Mouse (Mus musculus) forebrain, embryonic 12.5 days (tissue): ENCODE measurements around the gene Wipf1. TPM values are rescaled to one million over a fixed set of nuclear protein-coding genes. Genes with fewer than 3 reads are reported as not detected.

ENCODE experiments used
- ATAC-seq: fragments of 200-750 bp; cut with Nextera tagmentation; 2 replicates; pipeline ENCODE4 v1.8.0; 2017; ENCODE audit warnings: moderate TSS enrichment; ENCODE audit not compliant: low FRiP score
- H3K27ac ChIP-seq: fragments of 300-500 bp; sonication (generic); 2 replicates; pipeline ENCODE4 v1.5.1; 2016; ENCODE audit warnings: mild to moderate bottlenecking
- H3K27me3 ChIP-seq: fragments of 300-500 bp; sonication (generic); 2 replicates; pipeline ENCODE4 v1.6.1; 2016; ENCODE audit warnings: mild to moderate bottlenecking
- H3K36me3 ChIP-seq: fragments of 300-500 bp; sonication (generic); replicated peaks from 2 replicates; pipeline ENCODE4 v1.6.1; 2016; ENCODE audit warnings: mild to moderate bottlenecking
- H3K4me1 ChIP-seq: fragments of 300-500 bp; sonication (generic); 2 replicates; pipeline ENCODE4 v1.6.1; 2016
- H3K4me2 ChIP-seq: fragments of 300-500 bp; sonication (generic); 2 replicates; pipeline ENCODE4 v1.6.1; 2016; ENCODE audit warnings: mild to moderate bottlenecking, moderate library complexity
- H3K4me3 ChIP-seq: fragments of 300-500 bp; sonication (generic); replicated peaks from 2 replicates; pipeline ENCODE4 v1.5.1; 2016; ENCODE audit warnings: mild to moderate bottlenecking
- H3K9ac ChIP-seq: fragments of 300-500 bp; sonication (generic); 2 replicates; pipeline ENCODE4 v1.6.1; 2016; ENCODE audit warnings: mild to moderate bottlenecking
- H3K9me3 ChIP-seq: fragments of 300-500 bp; sonication (generic); 2 replicates; pipeline ENCODE4 v1.6.1; 2016
- WGBS: fragments of 180-500 bp; shearing (Covaris S2); methylation state at CpG from one replicate; pipeline ENCODE4 v1.1.7; 2016; 5-methylcytosine and 5-hydroxymethylcytosine counted together
- polyA plus RNA-seq: library from polyadenylated mRNA; unstranded; fragments of >200 nt; fragmentation: Nextera tagmentation; extraction: Ambion mirVana; gene quantifications from 2 replicates; pipeline ENCODE4 v1.2.1, GENCODE M21; 2016

Gene Wipf1
- polyA plus RNA-seq, 1 experiment from 2014 or later: 5.5 TPM

DNA sequence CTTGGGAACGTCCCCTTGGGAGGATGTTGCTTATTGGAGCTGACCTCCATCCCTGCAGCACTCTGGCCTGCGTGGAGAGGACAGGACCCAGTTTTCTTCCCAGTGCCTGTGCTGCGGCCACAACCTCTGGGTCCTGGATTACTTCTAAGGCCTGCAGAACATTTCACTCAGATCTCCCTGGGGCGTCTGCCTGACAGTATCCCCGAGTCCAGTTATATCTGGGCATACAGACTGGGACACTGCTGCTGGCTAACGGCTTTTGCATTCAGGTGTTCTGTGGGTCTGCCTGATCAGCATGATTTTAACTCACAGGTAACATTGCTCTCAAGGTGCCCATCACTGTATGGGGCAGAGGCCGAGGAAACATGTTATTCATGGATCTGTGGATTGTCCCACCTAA lies 52.0 kb downstream of the Wipf1 start:
- no peaks in the 10 kb centered on the region; the same call in 1 of the 2 replicates for H3K4me1 ChIP-seq
- no peaks in the 10 kb centered on the region for H3K9me3 ChIP-seq
- H3K4me3 ChIP-seq: no peak overlapping the region
- 91% methylated on average over 7 of the region's 7 CpGs for WGBS
- no peak overlapping the region for H3K4me2 ChIP-seq
- H3K36me3 ChIP-seq: no peaks in the 10 kb centered on the region
- H3K9ac ChIP-seq: no peak overlapping the region
- no peaks in the 10 kb centered on the region for H3K27me3 ChIP-seq
- no peak overlapping the region for H3K27ac ChIP-seq
- no peak for ATAC-seq

DNA sequence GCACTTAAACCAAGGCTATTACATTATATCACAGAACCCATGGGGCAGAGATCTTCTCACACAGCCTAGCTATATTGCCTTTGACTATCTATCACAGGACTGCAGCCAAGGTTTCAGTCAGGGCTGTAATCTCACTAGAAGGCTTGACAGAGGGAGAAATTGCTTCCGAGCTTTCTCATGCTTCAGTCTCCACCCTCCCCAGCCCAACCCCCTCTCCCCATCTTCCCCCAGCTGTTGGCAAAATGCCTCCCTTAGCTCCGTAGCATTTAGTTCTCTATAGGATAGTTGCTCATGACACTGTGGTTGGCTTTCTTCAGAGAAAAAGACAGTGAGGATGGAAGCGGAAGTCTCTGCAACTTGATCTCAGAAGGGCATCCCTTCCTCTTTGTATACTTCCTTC lies 54.0 kb downstream of the Wipf1 start:
- Histone ChIP-seq H3K4me3 (no peak overlapping the region), H3K4me2 (no peak overlapping the region), H3K9me3 (no peaks in the 10 kb centered on the region), H3K4me1 (0 out of 2 replicates have a peak, but pooled peaks cover 2% of the 10 kb centered on the region), H3K36me3 (no peaks in the 10 kb centered on the region), H3K27ac (no peak overlapping the region), H3K9ac (no peak overlapping the region), H3K27me3 (no peaks in the 10 kb centered on the region)
- ATAC-seq: no peak
- WGBS: 72% methylated on average over 3 of the region's 3 CpGs

DNA sequence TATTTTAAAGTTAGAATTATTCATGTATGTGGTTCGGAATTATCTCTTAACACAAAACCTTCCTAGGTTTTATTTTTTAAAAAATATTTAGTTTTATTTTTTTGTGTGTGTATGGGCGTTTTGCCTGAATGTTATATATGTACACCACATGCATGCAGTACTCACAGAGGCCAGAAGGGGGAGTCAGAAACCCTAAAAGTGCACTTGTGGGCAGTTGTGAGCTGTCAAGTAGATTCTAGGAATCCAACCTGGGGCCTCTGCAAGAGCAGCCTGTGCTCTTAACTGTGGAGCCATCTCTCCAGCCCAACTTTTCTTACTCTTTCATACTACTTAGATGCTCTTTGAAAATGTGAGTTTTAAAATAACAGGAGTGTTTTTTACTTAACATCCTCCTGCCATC lies 57.4 kb downstream of the Wipf1 start:
- no peak overlapping the region for H3K4me2 ChIP-seq
- WGBS: 90% methylated on average over 2 of the region's 2 CpGs
- H3K4me1 ChIP-seq: 0 out of 2 replicates have a peak, but pooled peaks cover 2% of the 10 kb centered on the region
- ATAC-seq: no peak
- no peak overlapping the region for H3K27ac ChIP-seq
- no peaks in the 10 kb centered on the region for H3K36me3 ChIP-seq
- no peaks in the 10 kb centered on the region for H3K27me3 ChIP-seq
- no peaks in the 10 kb centered on the region for H3K9me3 ChIP-seq
- no peak overlapping the region for H3K4me3 ChIP-seq
- H3K9ac ChIP-seq: no peak overlapping the region

DNA sequence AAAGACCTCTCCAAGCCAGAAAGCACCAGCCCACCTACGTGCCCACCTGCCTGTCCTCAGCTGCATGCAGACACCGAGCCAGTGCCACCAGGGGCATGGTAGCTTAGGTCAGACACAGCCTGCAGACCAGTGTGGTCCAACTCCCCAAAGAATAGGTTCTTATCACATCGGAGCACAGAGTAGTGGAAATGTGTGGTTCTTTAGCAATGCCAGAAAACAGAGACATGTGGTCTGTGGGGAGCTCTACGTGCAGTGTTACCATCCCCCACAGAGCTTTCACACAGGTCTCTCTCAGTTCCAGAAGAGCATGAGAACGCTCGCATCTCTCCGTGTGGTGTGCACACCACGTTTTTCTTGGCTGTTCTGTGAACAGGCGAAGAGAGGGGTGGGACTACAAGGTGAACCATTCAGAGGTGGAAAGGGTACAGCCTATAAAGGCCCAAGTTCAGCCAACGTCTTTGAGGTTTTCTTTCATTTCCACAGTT lies 59.3 kb downstream of the Wipf1 start:
- 88% methylated on average over 10 of the region's 10 CpGs for WGBS
- Histone ChIP-seq H3K4me2 (no peak overlapping the region), H3K4me1 (0 out of 2 replicates have a peak, but pooled peaks cover 2% of the 10 kb centered on the region), H3K9me3 (no peaks in the 10 kb centered on the region), H3K36me3 (no peaks in the 10 kb centered on the region), H3K9ac (no peak overlapping the region), H3K27me3 (no peaks in the 10 kb centered on the region), H3K4me3 (no peak overlapping the region), H3K27ac (no peak overlapping the region)
- no peak for ATAC-seq

DNA sequence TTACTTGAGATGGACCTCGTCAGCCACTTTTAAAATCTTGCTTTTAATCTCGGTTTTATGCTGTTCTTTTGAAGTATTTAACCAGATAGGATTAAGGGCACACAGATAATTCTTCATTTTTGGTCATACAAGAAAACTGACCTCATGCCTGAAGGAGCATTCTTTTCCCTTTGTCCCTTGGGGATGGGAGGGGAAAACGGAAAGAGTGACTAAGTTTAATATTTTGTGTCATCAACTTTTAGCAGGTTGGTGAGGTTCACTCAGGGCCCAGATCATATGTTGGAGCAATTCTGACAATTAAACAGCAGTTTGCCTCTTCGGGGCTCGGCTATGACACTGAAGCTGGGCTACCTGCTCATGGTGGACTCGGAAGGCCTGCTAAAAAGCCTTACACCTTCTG lies 60.0 kb downstream of the Wipf1 start:
- Histone ChIP-seq H3K4me2 (no peak overlapping the region), H3K9me3 (no peaks in the 10 kb centered on the region), H3K4me1 (0 out of 2 replicates have a peak, but pooled peaks cover 2% of the 10 kb centered on the region), H3K4me3 (no peak overlapping the region), H3K9ac (no peak overlapping the region), H3K36me3 (no peaks in the 10 kb centered on the region), H3K27me3 (no peaks in the 10 kb centered on the region), H3K27ac (no peak overlapping the region)
- 88% methylated on average over 6 of the region's 6 CpGs for WGBS
- ATAC-seq: no peak

DNA sequence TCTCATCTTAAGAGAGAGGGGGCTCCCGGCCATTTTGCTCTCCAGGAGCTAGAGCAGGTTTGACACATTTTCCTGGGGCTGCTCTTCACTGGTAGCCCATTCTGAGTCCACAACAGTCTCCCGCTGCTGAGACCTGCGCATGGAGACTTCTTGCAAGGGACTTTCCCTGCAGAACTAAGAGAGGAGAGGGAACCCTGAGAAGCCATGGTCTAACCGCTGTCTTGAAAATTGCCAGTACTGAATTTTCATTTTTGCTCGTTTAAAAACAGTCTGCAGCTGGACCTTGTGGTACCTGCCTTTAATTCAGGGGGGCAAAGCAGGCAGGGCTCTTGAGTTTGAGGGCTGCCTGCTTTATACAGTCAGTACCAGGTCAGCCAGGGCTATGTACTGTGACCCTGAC lies 60.5 kb downstream of the Wipf1 start:
- ATAC-seq: no peak
- Histone ChIP-seq H3K27me3 (no peaks in the 10 kb centered on the region), H3K4me1 (0 out of 2 replicates have a peak, but pooled peaks cover 2% of the 10 kb centered on the region), H3K36me3 (no peaks in the 10 kb centered on the region), H3K4me3 (no peak overlapping the region), H3K9me3 (no peaks in the 10 kb centered on the region), H3K27ac (no peak overlapping the region), H3K4me2 (no peak overlapping the region), H3K9ac (no peak overlapping the region)
- WGBS: 92% methylated on average over 5 of the region's 5 CpGs

DNA sequence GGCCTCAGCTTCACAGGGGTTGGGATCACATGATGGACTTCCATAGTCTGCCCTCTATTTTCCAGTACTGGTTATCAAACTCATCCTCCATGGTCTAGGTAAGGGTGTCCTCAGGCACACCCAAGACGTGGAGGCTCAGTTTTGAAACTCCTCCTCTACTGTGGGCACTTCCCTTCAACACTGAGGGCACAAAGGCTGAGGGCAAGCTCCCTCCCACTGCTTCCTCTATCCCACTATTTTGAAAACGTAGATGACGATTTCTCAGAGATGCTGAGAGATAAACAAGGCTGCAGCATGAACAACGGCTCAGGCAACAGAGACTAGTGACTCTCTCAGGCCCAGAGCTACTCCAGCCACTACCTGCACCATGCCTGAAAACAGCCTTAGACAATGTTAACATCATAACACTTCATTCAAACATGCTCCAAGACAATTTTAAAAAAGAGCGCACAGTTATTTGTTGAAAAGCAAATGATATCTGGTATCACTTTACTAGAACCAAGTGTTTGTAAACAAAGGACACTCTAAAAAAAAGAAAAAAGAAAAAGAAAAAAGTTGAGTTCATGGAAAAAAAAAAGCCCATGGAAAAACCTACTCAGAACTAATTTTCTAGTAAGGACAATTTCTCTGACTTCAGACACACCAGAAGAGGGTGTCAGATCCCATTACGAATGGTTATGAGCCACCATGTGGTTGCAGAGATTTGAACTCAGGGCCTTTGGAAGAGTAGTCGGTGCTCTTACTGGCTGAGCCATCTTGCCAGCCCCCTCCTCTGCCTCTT lies 62.3 kb downstream of the Wipf1 start:
- 85% methylated on average over 7 of the region's 7 CpGs for WGBS
- Histone ChIP-seq H3K36me3 (no peaks in the 10 kb centered on the region), H3K27ac (no peak overlapping the region), H3K27me3 (no peaks in the 10 kb centered on the region), H3K9me3 (no peaks in the 10 kb centered on the region), H3K4me1 (0 out of 2 replicates have a peak, but pooled peaks cover 2% of the 10 kb centered on the region), H3K9ac (no peak overlapping the region), H3K4me3 (no peak overlapping the region), H3K4me2 (no peak overlapping the region)
- no peak for ATAC-seq

DNA sequence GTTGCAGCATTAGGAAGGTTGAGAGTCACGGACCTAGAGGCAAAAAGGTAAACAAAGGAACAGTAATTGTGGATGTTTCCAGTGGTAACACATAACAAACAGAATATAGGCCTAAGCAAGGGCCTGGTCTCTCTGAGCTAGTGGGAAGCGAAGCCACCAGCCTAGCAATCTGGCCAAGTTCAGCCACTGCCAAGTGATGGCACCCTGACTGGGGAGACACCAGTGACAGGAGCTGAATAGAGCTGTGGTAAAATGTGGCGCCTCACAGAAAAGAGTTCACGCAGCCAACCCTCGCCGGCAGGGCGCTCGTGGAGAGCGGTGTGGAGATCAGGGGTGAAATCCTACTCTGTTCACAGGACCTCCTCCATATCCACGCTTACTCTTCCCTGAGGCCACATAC lies 63.1 kb downstream of the Wipf1 start:
- no peak overlapping the region for H3K27ac ChIP-seq
- no peaks in the 10 kb centered on the region for H3K9me3 ChIP-seq
- H3K9ac ChIP-seq: no peak overlapping the region
- H3K27me3 ChIP-seq: no peaks in the 10 kb centered on the region
- WGBS: 93% methylated on average over 10 of the region's 10 CpGs
- H3K4me3 ChIP-seq: no peak overlapping the region
- no peak for ATAC-seq
- H3K4me2 ChIP-seq: no peak overlapping the region
- 0 out of 2 replicates have a peak, but pooled peaks cover 2% of the 10 kb centered on the region for H3K4me1 ChIP-seq
- H3K36me3 ChIP-seq: no peaks in the 10 kb centered on the region

DNA sequence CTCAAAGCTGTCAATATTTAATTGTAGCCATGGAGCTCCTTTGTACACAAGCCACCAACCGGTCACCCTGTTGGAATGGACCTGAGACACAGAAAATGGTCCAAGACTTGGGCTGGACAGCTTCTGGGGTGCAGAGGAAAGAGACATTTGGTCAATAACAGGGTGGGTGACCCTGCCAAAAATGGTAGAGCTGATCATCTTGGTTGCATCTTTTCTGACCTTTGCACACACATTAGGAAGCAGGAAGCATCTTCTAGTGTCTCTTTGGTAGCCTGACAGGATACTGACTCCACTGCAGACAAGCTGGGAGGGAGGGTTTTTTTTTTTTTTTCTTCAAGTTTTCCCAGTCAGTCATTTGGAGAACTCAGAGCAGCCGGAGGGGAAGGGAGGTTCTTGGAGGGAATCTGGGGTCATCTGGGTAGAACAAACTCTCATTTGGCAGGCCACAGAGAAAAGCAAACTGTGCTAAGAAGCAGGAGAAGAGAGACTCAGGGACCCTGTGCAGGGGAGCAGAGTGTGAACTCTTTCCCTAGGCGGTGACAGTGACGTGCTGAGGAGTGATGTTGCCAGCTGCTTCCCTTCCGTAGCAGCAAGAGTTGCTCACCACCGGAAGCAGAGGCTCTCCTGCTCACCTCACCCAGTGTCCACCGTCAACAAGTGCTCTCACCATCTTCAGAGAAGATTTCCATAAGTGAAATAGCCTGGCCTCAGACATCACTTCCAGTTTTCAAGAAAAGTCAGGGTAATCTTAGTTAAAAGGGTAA lies 65.9 kb downstream of the Wipf1 start:
- H3K36me3 ChIP-seq: no peaks in the 10 kb centered on the region
- H3K9me3 ChIP-seq: no peaks in the 10 kb centered on the region
- H3K27ac ChIP-seq: no peak overlapping the region
- ATAC-seq: no peak
- WGBS: 62% methylated on average over 7 of the region's 7 CpGs
- H3K9ac ChIP-seq: no peak overlapping the region
- no peak overlapping the region for H3K4me3 ChIP-seq
- no peak overlapping the region for H3K4me2 ChIP-seq
- no peaks in the 10 kb centered on the region for H3K4me1 ChIP-seq
- no peaks in the 10 kb centered on the region for H3K27me3 ChIP-seq

DNA sequence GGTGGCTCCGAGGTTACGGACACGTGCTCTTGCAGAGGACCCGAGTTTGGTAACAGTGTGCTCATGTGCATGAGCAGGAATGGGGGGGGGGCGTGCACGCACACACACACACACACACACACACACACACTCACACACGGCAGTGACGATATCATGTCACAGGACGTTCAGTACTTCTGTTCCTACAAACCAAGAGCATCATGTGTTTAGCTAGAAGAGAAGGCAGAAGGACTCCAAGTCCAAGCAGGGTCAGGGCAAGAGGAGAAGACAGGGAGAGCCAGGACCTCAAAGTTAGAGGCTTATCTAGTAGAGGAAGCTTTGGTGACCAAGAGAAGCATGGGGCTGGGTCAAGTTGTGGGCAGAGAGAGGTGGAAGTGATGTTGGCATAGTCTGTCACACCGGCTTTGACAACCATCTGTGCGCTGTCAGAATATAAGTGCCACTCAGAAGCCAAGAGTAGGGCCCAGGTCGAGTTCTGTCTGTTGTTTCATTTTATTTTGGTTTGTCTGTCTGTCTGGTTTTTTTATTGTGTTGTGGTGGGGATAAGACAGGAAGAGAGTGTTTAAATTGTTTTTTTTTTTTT lies 66.7 kb downstream of the Wipf1 start:
- H3K27ac ChIP-seq: no peak overlapping the region
- H3K4me2 ChIP-seq: no peak overlapping the region
- H3K36me3 ChIP-seq: no peaks in the 10 kb centered on the region
- H3K9ac ChIP-seq: no peak overlapping the region
- no peaks in the 10 kb centered on the region for H3K4me1 ChIP-seq
- H3K27me3 ChIP-seq: no peaks in the 10 kb centered on the region
- ATAC-seq: no peak
- whole genome bisulfite sequencing: 96% methylated on average over 12 of the region's 12 CpGs
- H3K9me3 ChIP-seq: no peaks in the 10 kb centered on the region
- H3K4me3 ChIP-seq: no peak overlapping the region

DNA sequence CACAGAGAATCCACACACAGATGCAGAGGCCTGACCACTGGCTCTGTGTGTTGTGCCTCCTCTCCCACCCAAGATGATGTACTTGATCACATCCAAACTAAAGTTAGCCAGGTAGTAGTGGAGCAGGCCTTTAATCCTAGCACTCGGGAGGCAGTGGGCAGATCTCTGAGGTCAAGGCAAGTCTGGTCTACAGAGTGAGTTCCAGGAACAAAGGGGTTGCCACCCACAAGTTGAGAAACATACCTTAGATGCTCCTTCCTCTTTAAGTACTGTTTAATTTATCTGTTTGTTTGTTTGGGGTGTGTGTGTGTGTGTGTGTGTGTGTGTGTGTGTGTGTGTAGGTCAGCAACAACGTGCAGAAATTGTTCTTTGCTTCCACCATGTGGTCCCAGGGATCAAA lies 67.3 kb downstream of the Wipf1 start:
- no peak overlapping the region for H3K4me3 ChIP-seq
- H3K4me2 ChIP-seq: no peak overlapping the region
- WGBS: 95% methylated on average over 2 of the region's 2 CpGs
- ATAC-seq: no peak
- no peaks in the 10 kb centered on the region for H3K9me3 ChIP-seq
- no peak overlapping the region for H3K9ac ChIP-seq
- no peaks in the 10 kb centered on the region for H3K27me3 ChIP-seq
- H3K27ac ChIP-seq: no peak overlapping the region
- H3K4me1 ChIP-seq: no peaks in the 10 kb centered on the region
- no peaks in the 10 kb centered on the region for H3K36me3 ChIP-seq

DNA sequence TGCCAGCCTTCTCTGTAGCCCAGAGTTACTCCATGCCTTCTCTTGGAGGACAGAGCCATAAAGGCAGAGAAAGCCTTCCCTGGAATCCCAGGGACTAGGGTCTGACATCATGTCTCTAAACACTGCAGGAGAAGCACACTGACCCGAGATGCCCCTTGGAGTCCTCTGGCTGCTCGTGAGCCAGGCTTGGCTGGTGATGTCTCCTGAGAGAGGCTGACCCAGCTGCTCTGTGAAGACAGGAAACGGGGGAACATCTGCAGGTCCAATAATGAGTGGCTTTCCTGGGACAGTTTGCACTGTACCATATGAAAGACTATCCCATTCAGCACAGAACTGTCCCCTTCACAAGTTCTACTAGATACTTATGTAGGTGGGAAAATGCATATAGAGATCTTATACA lies 69.4 kb downstream of the Wipf1 start:
- H3K9ac ChIP-seq: no peak overlapping the region
- ATAC-seq: no peak
- H3K27me3 ChIP-seq: no peaks in the 10 kb centered on the region
- H3K4me3 ChIP-seq: no peak overlapping the region
- H3K4me2 ChIP-seq: no peak overlapping the region
- no peaks in the 10 kb centered on the region for H3K36me3 ChIP-seq
- no peak overlapping the region for H3K27ac ChIP-seq
- H3K4me1 ChIP-seq: no peaks in the 10 kb centered on the region
- WGBS: 83% methylated on average over 3 of the region's 3 CpGs
- no peaks in the 10 kb centered on the region for H3K9me3 ChIP-seq
